Mouse (Mus musculus): ENCODE data around the gene Man2b1. TPM values are rescaled to one million over a fixed set of nuclear protein-coding genes. Genes with fewer than 3 reads are reported as not detected.
"Not testable (repeated sequence)": the region's sequence is repeated elsewhere in the genome, so short reads cannot be mapped to it uniquely, and the experiment has no call there.

Gene Man2b1
- total RNA-seq, 2 experiments from 2014 or later, result 34.7 to 35.9 TPM

- intact Hi-C loops (cut with DNase I), result no loop called here
- H3K27ac ChIP-seq, result no peak overlapping the region
- no peak for TF ChIP-seq CTCF (IDR thresholded peaks at IDR 0.05)
- no peak for DNase-seq (ENCODE audit: extremely low spot score in 1 of 2, low spot score in 2 of 2)
- no peak overlapping the region for H3K4me3 ChIP-seq
Measured at GRCm38 (mm10) chr8:85095051-85095450, 12.0 kb downstream of the Man2b1 start.

- Histone ChIP-seq H3K27ac (no peak overlapping the region), H3K4me3 (no peak overlapping the region)
- DNase-seq (ENCODE audit: extremely low spot score in 1 of 2, low spot score in 2 of 2), result no peak
- intact Hi-C loops (cut with DNase I), result no loop called here
- no peak for TF ChIP-seq CTCF (IDR thresholded peaks at IDR 0.05)
Measured at GRCm38 (mm10) chr8:85095566-85095965, 12.5 kb downstream of the Man2b1 start.

- TF ChIP-seq CTCF (IDR thresholded peaks at IDR 0.05), result no peak
- H3K4me3 ChIP-seq, result no peak overlapping the region
- intact Hi-C loops (cut with DNase I), result no loop called here
- no peak overlapping the region for H3K27ac ChIP-seq
- no peak for DNase-seq (ENCODE audit: extremely low spot score in 1 of 2, low spot score in 2 of 2)
Measured at GRCm38 (mm10) chr8:85096196-85096595, 13.1 kb downstream of the Man2b1 start.

- intact Hi-C loops (cut with DNase I), result no loop called here
- no peak for TF ChIP-seq CTCF (IDR thresholded peaks at IDR 0.05)
- DNase-seq (ENCODE audit: extremely low spot score in 1 of 2, low spot score in 2 of 2), result no peak
Measured at GRCm38 (mm10) chr8:85096850-85097249, 13.8 kb downstream of the Man2b1 start.

GRCm38 (mm10) chr8:85100076-85100665 is 17.1 kb downstream of the Man2b1 start:
- intact Hi-C loops (cut with DNase I), result no loop called here
- no peak for DNase-seq (ENCODE audit: extremely low spot score in 1 of 2, low spot score in 2 of 2)
- H3K27ac ChIP-seq, result no peak overlapping the region
- no peak for TF ChIP-seq CTCF (IDR thresholded peaks at IDR 0.05)
- H3K4me3 ChIP-seq, result no peak overlapping the region

More at GRCm38 (mm10) chr8:85096850-85097249, 13.8 kb downstream of the Man2b1 start:
- Histone ChIP-seq H3K27ac (no peak overlapping the region), H3K4me3 (no peak overlapping the region)

- intact Hi-C loops (cut with DNase I), result no loop called here
- DNase-seq (ENCODE audit: extremely low spot score in 1 of 2, low spot score in 2 of 2), result no peak
- no peak for TF ChIP-seq CTCF (IDR thresholded peaks at IDR 0.05)
- Histone ChIP-seq H3K4me3 (no peak overlapping the region), H3K27ac (no peak overlapping the region)
Measured at GRCm38 (mm10) chr8:85113241-85113640, 30.2 kb downstream of the Man2b1 start.

- TF ChIP-seq CTCF (IDR thresholded peaks at IDR 0.05), result no peak
- intact Hi-C loops (cut with DNase I), result no loop called here
- DNase-seq (ENCODE audit: extremely low spot score in 1 of 2, low spot score in 2 of 2), result no peak
- no peak overlapping the region for H3K27ac ChIP-seq
- H3K4me3 ChIP-seq, result no peak overlapping the region
Measured at GRCm38 (mm10) chr8:85115501-85115900, 32.4 kb downstream of the Man2b1 start.

- TF ChIP-seq CTCF (IDR thresholded peaks at IDR 0.05), result no peak
- intact Hi-C loops (cut with DNase I), result no loop called here
- DNase-seq (ENCODE audit: extremely low spot score in 1 of 2, low spot score in 2 of 2), result no peak
- Histone ChIP-seq H3K4me3 (no peak overlapping the region), H3K27ac (no peak overlapping the region)
Measured at GRCm38 (mm10) chr8:85116984-85117383, 33.9 kb downstream of the Man2b1 start.

GRCm38 (mm10) chr8:85119052-85119981 is 36.2 kb downstream of the Man2b1 start:
- peak overlapping the region; percentile 78 for H3K4me3 ChIP-seq
- TF ChIP-seq CTCF (IDR thresholded peaks at IDR 0.05), result peak; percentile 44
- intact Hi-C loops (cut with DNase I), result no loop called here
- peak overlapping the region; percentile 65; the same call in 1 of the 2 replicates for H3K27ac ChIP-seq
- DNase-seq (ENCODE audit: extremely low spot score in 1 of 2, low spot score in 2 of 2), result peak; percentile 76 to 82

GRCm38 (mm10) chr8:85120251-85120650 is 37.2 kb downstream of the Man2b1 start:
- H3K27ac ChIP-seq; intact Hi-C loops (cut with DNase I); H3K4me3 ChIP-seq; DNase-seq (ENCODE audit: extremely low spot score in 1 of 2, low spot score in 2 of 2): not testable (repeated sequence)

GRCm38 (mm10) chr8:85122995-85123394 is 39.9 kb downstream of the Man2b1 start, which contains the start of gene Zfp791:
Gene Zfp791, minus strand, starts transcription at chr8:85123095.
- Histone ChIP-seq H3K4me3 (no peak within 1 kb of the TSS), H3K27ac (no peak within 1 kb of the TSS)
- no peak for DNase-seq (ENCODE audit: extremely low spot score in 1 of 2, low spot score in 2 of 2)
- TF ChIP-seq CTCF (IDR thresholded peaks at IDR 0.05), result no peak
- intact Hi-C loops (cut with DNase I), result no loop called here

- Histone ChIP-seq H3K27ac (no peak overlapping the region), H3K4me3 (no peak overlapping the region)
- no peak for TF ChIP-seq CTCF (IDR thresholded peaks at IDR 0.05)
- intact Hi-C loops (cut with DNase I), result no loop called here
- DNase-seq (ENCODE audit: extremely low spot score in 1 of 2, low spot score in 2 of 2), result no peak
Measured at GRCm38 (mm10) chr8:85123691-85124090, 40.6 kb downstream of the Man2b1 start.
